Mouse (Mus musculus): ENCODE measurements at regions not wholly inside any gene's neighbourhood (a gene's known extent, or its start where the extent isn't known, plus 50 kb on each side); places are given as distances from the start of the nearest gene placed in this dataset.
"Not testable (repeated sequence)": the region's sequence is repeated elsewhere in the genome, so short reads cannot be mapped to it uniquely, and the experiment has no call there.

DNA sequence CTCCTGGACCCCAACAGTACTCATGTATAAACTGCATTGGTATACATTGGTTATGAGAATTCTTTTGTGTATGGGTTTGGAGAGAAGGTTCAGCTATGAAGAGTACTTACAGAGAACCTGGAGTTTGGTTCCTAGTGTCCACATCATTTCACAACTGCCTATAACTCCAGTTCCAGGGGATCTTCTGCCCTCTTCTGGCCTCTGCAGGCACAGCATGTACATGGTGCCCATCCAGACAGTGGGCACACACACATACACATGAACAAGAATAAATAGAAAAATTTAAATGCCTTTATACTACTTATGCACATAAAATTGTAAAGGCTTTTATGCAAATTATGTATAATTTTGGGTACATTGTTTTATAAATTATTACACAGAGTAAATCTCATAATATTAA, 59.9 kb upstream of the Spon1 start:
- no peak for DNase-seq (ENCODE audit: low spot score)

DNA sequence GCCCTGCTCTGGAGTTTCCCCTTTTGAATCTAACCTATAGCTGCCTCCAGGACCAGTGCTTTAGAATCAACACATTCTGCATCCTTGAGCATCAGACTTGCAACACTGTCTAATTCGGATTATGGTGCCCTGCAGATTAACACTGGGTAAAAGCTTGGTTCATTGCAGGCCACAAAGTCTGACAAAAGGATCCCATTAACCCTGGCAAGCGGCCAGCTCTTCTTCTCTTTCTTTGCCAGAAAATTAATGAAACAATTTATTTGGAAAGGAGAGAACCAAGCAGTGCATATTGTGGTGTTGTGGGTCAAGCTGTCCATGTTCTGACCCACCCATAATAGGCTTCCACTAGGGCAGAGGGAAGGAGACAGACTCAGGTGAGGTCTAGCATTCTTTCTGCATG, 58.2 kb upstream of the Spon1 start:
- no peak for DNase-seq (ENCODE audit: low spot score)

DNA sequence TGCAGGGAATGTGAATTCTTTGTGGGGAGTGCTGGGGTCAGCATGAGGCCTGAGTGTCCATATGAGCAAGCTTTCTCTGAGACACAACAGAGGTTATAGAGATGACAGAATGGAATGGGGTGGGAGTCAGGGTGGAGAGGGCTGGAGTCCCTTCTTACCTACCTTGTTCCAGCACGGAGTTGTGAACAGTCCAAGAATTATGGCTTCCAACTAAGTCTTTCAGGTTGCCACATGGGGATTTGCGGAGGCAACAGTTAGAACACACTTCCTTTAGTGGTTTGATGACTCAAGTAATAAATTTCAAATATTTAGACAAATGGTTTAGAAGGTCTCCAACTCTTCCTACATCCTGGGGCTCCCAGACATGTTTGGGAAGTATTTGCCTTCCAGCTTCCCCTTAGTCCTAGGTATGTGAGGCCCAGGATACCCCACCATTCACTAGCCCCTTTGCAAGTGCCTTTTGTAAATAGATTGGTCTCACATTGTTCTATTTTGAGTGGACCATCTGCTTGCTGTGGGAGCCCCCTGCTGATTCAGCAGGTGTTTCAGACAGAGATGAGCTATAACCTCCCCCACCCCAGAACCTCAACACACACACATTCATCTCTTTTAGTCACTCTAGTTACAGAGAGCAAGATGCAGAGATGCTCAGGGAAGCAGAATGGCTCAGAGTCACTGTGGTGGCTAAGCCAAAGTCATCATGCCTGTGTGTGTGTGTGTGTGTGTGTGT, 55.1 kb upstream of the Spon1 start:
- peak; percentile 29 for DNase-seq (ENCODE audit: low spot score)

DNA sequence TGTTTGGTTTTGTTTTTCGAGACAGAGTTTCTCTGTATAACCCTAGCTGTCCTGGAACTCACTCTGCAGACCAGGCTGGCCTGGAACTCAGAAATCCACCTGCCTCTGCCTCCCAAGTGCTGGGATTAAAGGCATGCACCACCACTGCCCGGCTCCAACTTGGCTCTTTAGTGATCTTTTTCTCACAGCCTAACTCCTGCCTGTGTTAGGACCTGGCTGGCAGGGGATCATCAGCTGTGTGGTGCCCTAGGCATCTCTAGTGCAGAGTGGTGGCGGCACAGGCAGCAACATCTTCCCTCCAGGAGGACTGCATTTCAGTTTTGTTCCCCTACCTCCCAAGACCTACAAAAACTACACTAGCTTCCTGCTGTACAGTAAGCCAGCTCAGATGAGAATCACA, 54.4 kb upstream of the Spon1 start:
- DNase-seq (ENCODE audit: low spot score), result not testable (repeated sequence)

All from retina, embryonic 14.5 days (tissue).